Mouse (Mus musculus) lung, adult 2 months (tissue): ENCODE measurements around the gene Rps28.

Source experiments
- CTCF ChIP-seq: fragments of 200-500 bp; IDR thresholded peaks from 2 replicates; pipeline ENCODE4 v1.5.1; 2011; ENCODE audit warnings: mild to moderate bottlenecking, low read length, control low read depth; ENCODE audit not compliant: insufficient read depth
- POLR2A ChIP-seq: fragments of 200-500 bp; IDR thresholded peaks from 2 replicates; pipeline ENCODE4 v1.6.1; 2011; ENCODE audit warnings: low read depth, mild to moderate bottlenecking, control low read depth, low read length, borderline replicate concordance; ENCODE audit errors: extremely low read depth

DNA sequence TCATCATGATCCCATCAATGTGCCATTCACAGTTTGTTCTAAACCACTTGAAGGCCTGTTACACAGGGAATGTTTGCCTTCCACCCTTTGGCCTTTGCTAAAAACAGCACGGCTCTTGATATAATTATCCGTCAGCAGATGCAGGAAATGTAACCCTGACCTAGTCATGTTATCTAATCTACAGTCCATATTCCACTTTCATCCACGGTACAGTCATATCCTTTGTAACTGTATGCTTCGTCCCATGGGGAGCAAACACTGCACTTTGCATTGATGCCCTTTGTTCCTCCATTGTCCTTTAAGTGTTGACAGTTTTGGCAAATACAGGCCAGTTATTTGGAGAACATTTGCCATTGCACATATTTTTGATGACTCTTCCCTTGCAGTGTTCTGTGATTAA, 35.6 kb downstream of the Rps28 start:
- TF ChIP-seq CTCF (no peak), POLR2A (no peak)
